ENCODE assay signal across 7 mouse cellular contexts in the genomic region with DNA sequence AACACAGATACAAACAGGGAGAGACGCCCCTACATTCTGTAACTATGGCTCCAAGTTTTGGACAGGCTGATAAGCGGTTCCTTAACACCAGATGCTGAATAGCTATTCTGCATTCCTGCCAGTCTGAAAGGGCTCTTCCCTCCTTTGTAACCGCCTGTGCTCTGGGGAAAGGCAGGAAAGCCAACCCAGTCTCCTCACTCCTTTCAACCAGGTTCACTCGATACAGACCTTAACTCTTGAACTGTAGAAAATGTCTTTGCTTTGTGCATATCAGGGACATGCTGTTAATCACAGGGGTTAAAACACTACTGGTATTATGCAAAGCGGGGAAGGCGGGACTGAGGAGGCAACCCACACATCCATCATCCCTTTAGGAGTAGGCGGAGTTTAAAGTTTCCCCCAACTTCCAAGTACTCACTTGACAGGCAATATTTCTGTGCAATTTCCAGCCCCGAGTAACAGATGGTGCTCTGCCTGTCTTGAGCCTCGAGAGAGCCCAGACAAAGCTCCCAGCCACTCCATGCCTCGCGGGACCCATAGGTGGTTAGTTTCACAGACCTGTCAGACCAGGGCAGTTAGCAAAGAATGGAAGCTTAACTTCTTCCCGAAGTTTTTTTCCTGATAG. TPM values are rescaled to one million over a fixed set of nuclear protein-coding genes. Genes with fewer than 3 reads are reported as not detected.
A peak's percentile ranks its signal among the peaks of the same experiment; 100 is the strongest.
DNase-seq lines count a peak whose midpoint lies in the region.

No protein-coding gene starts in this region.

- no peaks in the 10 kb centered on the region for H3K9me3 ChIP-seq in forebrain, embryonic 10.5 days

- WGBS in forebrain, embryonic 10.5 days: 3% methylated on average over 12 of the region's 12 CpGs

- peak overlapping the region; percentile 77 for H3K4me3 ChIP-seq in forebrain, embryonic 10.5 days

- H3K36me3 ChIP-seq in forebrain, embryonic 10.5 days (replicated peaks): no peaks in the 10 kb centered on the region

- peaks cover 10% of the 10 kb centered on the region for H3K27me3 ChIP-seq in forebrain, embryonic 10.5 days (ENCODE audit: poor library complexity, severe bottlenecking)

- peak overlapping the region; percentile 95 for H3K27ac ChIP-seq in forebrain, embryonic 10.5 days

- peaks cover 33% of the 10 kb centered on the region for H3K4me1 ChIP-seq in forebrain, embryonic 10.5 days

- DNase-seq in adrenal gland, postnatal 36 days: peak; percentile 56 to 68
- DNase-seq in forebrain, embryonic 10.5 days (ENCODE audit: extremely low spot score, low spot score): peak; percentile 26
- peak; percentile 27 to 34 for DNase-seq in heart, postnatal 14 days
- peak; percentile 36 to 43 for DNase-seq in kidney, postnatal 25 days
- peak; percentile 86 for DNase-seq in mesoderm, embryonic 11.5 days (ENCODE audit: low read depth, low spot score)
- peak; percentile 12 for DNase-seq in testis, postnatal 14 days (ENCODE audit: low spot score)
- DNase-seq in cerebellum, postnatal 36 days: no peak

- intact Hi-C loops in heart, postnatal 14 days (cut with DNase I): loop anchor here (5.0 kb wide), 1 partner anchor 117 kb away; no protein-coding TSS in a partner anchor

RNA-seq across cellular contexts. Expression of gene Fbxl7, which starts 1.2 kb away (rescaled TPM):
- 10 to 100 TPM; 13.4 to 13.5 TPM for total RNA-seq in adrenal gland, postnatal 36 days (2021)
- 8.2 and 8.3 TPM in 2 replicates for polyA plus RNA-seq in forebrain, embryonic 10.5 days (2016; fragmentation: Nextera tagmentation; extraction: Ambion mirVana)
- total RNA-seq in heart, postnatal 14 days (2021): 1 to 10 TPM; 6.0 to 6.6 TPM

Comparison
In these comparisons a context has a peak if more than half of its experiments do, and no peak if none do; other contexts are left out.
1. DNase-seq: peak in adrenal gland, postnatal 36 days (2 of 2), forebrain, embryonic 10.5 days (single experiment), heart, postnatal 14 days (2 of 2), kidney, postnatal 25 days (2 of 2), mesoderm, embryonic 11.5 days (single experiment) and testis, postnatal 14 days (single experiment); none in cerebellum, postnatal 36 days (0 of 2).